In genomic region chr3:56845462-56845770, GRCm38 (mm10) we compare ENCODE assay signal across 23 mouse cellular contexts.
DNase-seq lines count a peak whose midpoint lies in the region; ATAC-seq lines count a peak whose summit lies in the region.
"Had no signal": no experiment of that assay in that cellular context is flagged by ENCODE, and none has a peak within 500 bp of the region (broad histone marks: within the 10 kb centered on the region; RNA-seq: fewer than 3 reads in every experiment).

No protein-coding gene starts in this region.

- ATAC-seq in hindbrain, embryonic 13.5 days (ENCODE audit: low FRiP score) = no peak
- no peak for ATAC-seq in hindbrain, embryonic 16.5 days
- ATAC-seq in neural tube, embryonic 13.5 days (ENCODE audit: low read depth) = peak; percentile 51; the same call in 1 of the 2 replicates
- ATAC-seq in neural tube, embryonic 15.5 days (ENCODE audit: low FRiP score) = no peak
- ATAC-seq in forebrain, embryonic 16.5 days = 0 out of 2 replicates have a peak, but pooled peaks have one; percentile 33
- ATAC-seq in erythroid progenitor cell, adult 5-6 weeks (replicated peaks; ENCODE audit: low FRiP score, poor library complexity, severe bottlenecking) = no peak
- ATAC-seq: intestine, embryonic 16.5 days had no signal

- no peak overlapping the region for H3K9ac ChIP-seq in hindbrain, embryonic 13.5 days
- H3K9ac ChIP-seq in hindbrain, embryonic 16.5 days (ENCODE audit: low read depth, low read length) = no peak overlapping the region
- H3K9ac ChIP-seq in neural tube, embryonic 13.5 days = no peak overlapping the region
- no peak overlapping the region for H3K9ac ChIP-seq in neural tube, embryonic 15.5 days (replicated peaks)
- no peak overlapping the region for H3K9ac ChIP-seq in forebrain, embryonic 16.5 days (replicated peaks; ENCODE audit: low read depth, low read length)
- H3K9ac ChIP-seq: embryonic facial prominence, embryonic 13.5 days; hindbrain, embryonic 15.5 days; liver, embryonic 13.5 days had no signal

- peaks cover 10% of the 10 kb centered on the region for H3K4me1 ChIP-seq in hindbrain, embryonic 13.5 days (replicated peaks)
- peaks cover 3% of the 10 kb centered on the region; the same call in 1 of the 2 replicates for H3K4me1 ChIP-seq in hindbrain, embryonic 16.5 days (ENCODE audit: control insufficient read depth, insufficient read depth, low read depth, low read length)
- peaks cover 16% of the 10 kb centered on the region for H3K4me1 ChIP-seq in neural tube, embryonic 13.5 days (replicated peaks)
- peaks cover 6% of the 10 kb centered on the region for H3K4me1 ChIP-seq in neural tube, embryonic 15.5 days
- peaks cover 8% of the 10 kb centered on the region for H3K4me1 ChIP-seq in forebrain, embryonic 16.5 days (replicated peaks; ENCODE audit: control insufficient read depth, insufficient read depth, low read length)
- H3K4me1 ChIP-seq: liver, embryonic 13.5 days had no signal

- no peaks in the 10 kb centered on the region for H3K27me3 ChIP-seq in hindbrain, embryonic 13.5 days
- no peaks in the 10 kb centered on the region for H3K27me3 ChIP-seq in hindbrain, embryonic 16.5 days (replicated peaks; ENCODE audit: control insufficient read depth, insufficient read depth, low read length)
- no peaks in the 10 kb centered on the region for H3K27me3 ChIP-seq in neural tube, embryonic 13.5 days
- no peaks in the 10 kb centered on the region for H3K27me3 ChIP-seq in neural tube, embryonic 15.5 days (replicated peaks)
- no peaks in the 10 kb centered on the region for H3K27me3 ChIP-seq in forebrain, embryonic 16.5 days (replicated peaks; ENCODE audit: control insufficient read depth, insufficient read depth, low read length)
- H3K27me3 ChIP-seq: embryonic facial prominence, embryonic 13.5 days; hindbrain, embryonic 15.5 days; liver, embryonic 13.5 days had no signal

- peak overlapping the region; percentile 77 for H3K27ac ChIP-seq in hindbrain, embryonic 13.5 days
- no peak overlapping the region for H3K27ac ChIP-seq in hindbrain, embryonic 16.5 days (ENCODE audit: low read depth, low read length)
- peak overlapping the region; percentile 67; the same call in 1 of the 2 replicates for H3K27ac ChIP-seq in neural tube, embryonic 13.5 days (replicated peaks)
- no peak overlapping the region for H3K27ac ChIP-seq in neural tube, embryonic 15.5 days (replicated peaks)
- H3K27ac ChIP-seq in forebrain, embryonic 16.5 days (ENCODE audit: low read length) = no peak overlapping the region
- H3K27ac ChIP-seq: embryonic facial prominence, embryonic 13.5 days; liver, embryonic 13.5 days had no signal

- H3K4me3 ChIP-seq in hindbrain, embryonic 13.5 days = no peak overlapping the region
- H3K4me3 ChIP-seq in hindbrain, embryonic 16.5 days (ENCODE audit: low read length) = no peak overlapping the region
- no peak overlapping the region for H3K4me3 ChIP-seq in neural tube, embryonic 13.5 days
- H3K4me3 ChIP-seq in neural tube, embryonic 15.5 days (replicated peaks) = no peak overlapping the region
- no peak overlapping the region for H3K4me3 ChIP-seq in forebrain, embryonic 16.5 days (replicated peaks; ENCODE audit: low read length)
- H3K4me3 ChIP-seq: embryonic facial prominence, embryonic 13.5 days; hindbrain, embryonic 15.5 days; liver, embryonic 13.5 days had no signal

- H3K9me3 ChIP-seq in hindbrain, embryonic 13.5 days = no peaks in the 10 kb centered on the region
- H3K9me3 ChIP-seq in hindbrain, embryonic 16.5 days (ENCODE audit: control insufficient read depth, low read length) = no peaks in the 10 kb centered on the region
- H3K9me3 ChIP-seq in neural tube, embryonic 13.5 days = no peaks in the 10 kb centered on the region
- H3K9me3 ChIP-seq in neural tube, embryonic 15.5 days (replicated peaks) = no peaks in the 10 kb centered on the region
- no peaks in the 10 kb centered on the region for H3K9me3 ChIP-seq in forebrain, embryonic 16.5 days (ENCODE audit: control insufficient read depth, low read length)
- H3K9me3 ChIP-seq: embryonic facial prominence, embryonic 13.5 days; hindbrain, embryonic 15.5 days; liver, embryonic 13.5 days had no signal

- no peaks in the 10 kb centered on the region for H3K36me3 ChIP-seq in hindbrain, embryonic 13.5 days
- H3K36me3 ChIP-seq in hindbrain, embryonic 16.5 days (ENCODE audit: control insufficient read depth, insufficient read depth, low read length) = no peaks in the 10 kb centered on the region
- H3K36me3 ChIP-seq in neural tube, embryonic 13.5 days = no peaks in the 10 kb centered on the region
- H3K36me3 ChIP-seq in neural tube, embryonic 15.5 days = no peaks in the 10 kb centered on the region
- H3K36me3 ChIP-seq in forebrain, embryonic 16.5 days (ENCODE audit: control insufficient read depth, insufficient read depth) = no peaks in the 10 kb centered on the region
- H3K36me3 ChIP-seq: embryonic facial prominence, embryonic 13.5 days; hindbrain, embryonic 15.5 days; liver, embryonic 13.5 days had no signal

- DNase-seq in urinary bladder, adult 18-20 months (ENCODE audit: low spot score in 2 of 2) = no peak
- DNase-seq: adrenal gland, postnatal 25 days; B cell, adult 2 months; cerebellum, adult 18-20 months; gastrocnemius, postnatal 14 days; heart, postnatal 14 days; kidney, adult 9 months; kidney, postnatal 10 days; liver, embryonic 13.5 days; lung, adult 2 months; lung, postnatal 10 days; right cerebral cortex, adult 18-20 months; spleen, adult 18-20 months; thymus, postnatal 14 days had no signal

- no peak overlapping the region for H3K4me2 ChIP-seq in hindbrain, embryonic 13.5 days
- no peak overlapping the region for H3K4me2 ChIP-seq in hindbrain, embryonic 16.5 days (ENCODE audit: low read length)
- H3K4me2 ChIP-seq in neural tube, embryonic 13.5 days = no peak overlapping the region
- no peak overlapping the region for H3K4me2 ChIP-seq in neural tube, embryonic 15.5 days
- H3K4me2 ChIP-seq in forebrain, embryonic 16.5 days (ENCODE audit: low read length) = no peak overlapping the region
- H3K4me2 ChIP-seq: liver, embryonic 13.5 days had no signal

- WGBS in hindbrain, embryonic 13.5 days = 88% methylated on average over 1 of the region's 1 CpGs
- 78% methylated on average over 1 of the region's 1 CpGs for WGBS in hindbrain, embryonic 16.5 days
- 76% methylated on average over 1 of the region's 1 CpGs for WGBS in neural tube, embryonic 13.5 days
- WGBS in neural tube, embryonic 15.5 days = 63% methylated on average over 1 of the region's 1 CpGs
- 72% methylated on average over 1 of the region's 1 CpGs for WGBS in forebrain, embryonic 16.5 days

Comparison
In these comparisons a context has a peak if more than half of its experiments do, and no peak if none do; other contexts are left out.
1. ATAC-seq: peak in neural tube, embryonic 13.5 days (single experiment) and forebrain, embryonic 16.5 days (single experiment); none in hindbrain, embryonic 13.5 days (single experiment), hindbrain, embryonic 16.5 days (single experiment), neural tube, embryonic 15.5 days (single experiment) and erythroid progenitor cell, adult 5-6 weeks (single experiment).
2. H3K27ac ChIP-seq: peak in hindbrain, embryonic 13.5 days (single experiment) and neural tube, embryonic 13.5 days (single experiment); none in hindbrain, embryonic 16.5 days (single experiment), neural tube, embryonic 15.5 days (single experiment) and forebrain, embryonic 16.5 days (single experiment).